Comparison of ENCODE assay signal across 23 mouse cellular contexts in genomic region chr3:36462348-36462747, GRCm38 (mm10). TPM values are rescaled to one million over a fixed set of nuclear protein-coding genes. Genes with fewer than 3 reads are reported as not detected.
DNase-seq lines count a peak whose midpoint lies in the region; ATAC-seq and TF ChIP-seq lines count a peak whose summit lies in the region.
"Had no signal": no experiment of that assay in that cellular context is flagged by ENCODE, and none has a peak within 500 bp of the region (broad histone marks: within the 10 kb centered on the region; RNA-seq: fewer than 3 reads in every experiment).

No protein-coding gene starts in this region.

- no peak overlapping the region for H3K27ac ChIP-seq in CH12.LX (ENCODE audit: insufficient read depth, low read depth)
- no peak overlapping the region for H3K27ac ChIP-seq in MEL (ENCODE audit: control insufficient read depth, low read depth, low read length)
- H3K27ac ChIP-seq in midbrain, embryonic 11.5 days (ENCODE audit: low read depth, low read length): no peak overlapping the region

- dilution Hi-C loops in CH12.LX (cut with MboI; ENCODE audit: extremely low pct_ligation_motif_present, extremely low pct_unique_long_range_greater_than_20kb, low sequenced_read_pairs): no loop called here

- H3K4me2 ChIP-seq in CH12.LX (ENCODE audit: insufficient read depth, low read depth, poor library complexity, severe bottlenecking): peak overlapping the region; percentile 36
- no peak overlapping the region for H3K4me2 ChIP-seq in midbrain, embryonic 11.5 days

- no peak for DNase-seq in CH12.LX (ENCODE audit: extremely low read depth)
- no peak for DNase-seq in MEL (ENCODE audit: low read depth, low spot score)
- DNase-seq in midbrain, embryonic 11.5 days (ENCODE audit: low spot score, missing footprints): no peak
- DNase-seq in embryo, embryonic 9.5 days (ENCODE audit: extremely low spot score): no peak
- DNase-seq: adrenal gland, adult 2 months; adrenal gland, adult 8-10 months; adrenal gland, postnatal 10 days; adrenal gland, postnatal 14 days; adrenal gland, postnatal 25 days; adrenal gland, postnatal 36 days; B cell, adult 2 months; cerebellum, adult 11 months; cerebellum, adult 11-12 months; cerebellum, adult 18-20 months; cerebellum, adult 2 months; cerebellum, adult 8-10 months had no signal

- ATAC-seq in midbrain, embryonic 11.5 days (ENCODE audit: low FRiP score): no peak
- ATAC-seq: activated CD4-positive, CD25-positive, alpha-beta regulatory T cell, adult 4 months; CD4-positive, CD25-positive, alpha-beta regulatory T cell, adult 4 months; Patski had no signal

- 42% methylated on average over 1 of the region's 1 CpGs for WGBS in midbrain, embryonic 11.5 days

- TF ChIP-seq RAD21 in CH12.LX (IDR thresholded peaks at IDR 0.05; ENCODE audit: low read depth, low read length) (no peak), MEL (IDR thresholded peaks at IDR 0.05; ENCODE audit: low read depth, low read length) (no peak)

- TF ChIP-seq CTCF in CH12.LX (conservative IDR thresholded peaks at IDR 0.05 in 1 of 2, IDR thresholded peaks at IDR 0.05 in 1 of 2; ENCODE audit: low read depth in 2 of 2, low read length in 2 of 2) (no peak), MEL (IDR thresholded peaks at IDR 0.05 in 2 of 3, conservative IDR thresholded peaks at IDR 0.05 in 1 of 3; ENCODE audit: control insufficient read depth in 1 of 3, insufficient read depth in 1 of 3, low read depth in 2 of 3, low read length in 3 of 3, poor library complexity in 1 of 3, severe bottlenecking in 1 of 3) (no peak)

- H3K9me3 ChIP-seq in CH12.LX (replicated peaks; ENCODE audit: low read length): no peaks in the 10 kb centered on the region
- no peaks in the 10 kb centered on the region for H3K9me3 ChIP-seq in MEL (replicated peaks; ENCODE audit: insufficient read depth, low read length)
- H3K9me3 ChIP-seq in midbrain, embryonic 11.5 days (ENCODE audit: control insufficient read depth, low read length): no peaks in the 10 kb centered on the region
- H3K9me3 ChIP-seq: G1E had no signal

- H3K4me1 ChIP-seq in CH12.LX (ENCODE audit: control insufficient read depth in 1 of 2, insufficient read depth in 2 of 2) (peaks cover 0 to 27% of the 10 kb centered on the region in 2 experiments; a peak in 2 of 4 replicates), MEL (ENCODE audit: control insufficient read depth in 1 of 2, insufficient read depth in 2 of 2, low read length in 2 of 2) (peaks cover 0 to 11% of the 10 kb centered on the region in 2 experiments; a peak in 2 of 4 replicates)
- no peaks in the 10 kb centered on the region for H3K4me1 ChIP-seq in midbrain, embryonic 11.5 days (ENCODE audit: control insufficient read depth, insufficient read depth, low read length)

- H3K36me3 ChIP-seq in CH12.LX (replicated peaks in 1 of 2; ENCODE audit: control insufficient read depth in 1 of 2, insufficient read depth in 1 of 2, low read length in 1 of 2) (peaks cover 5 to 20% of the 10 kb centered on the region in 2 experiments), MEL (ENCODE audit: control insufficient read depth in 1 of 2, insufficient read depth in 2 of 2, low read length in 2 of 2) (peaks cover 0 to 5% of the 10 kb centered on the region in 2 experiments; a peak in 3 of 4 replicates)
- H3K36me3 ChIP-seq in midbrain, embryonic 11.5 days (ENCODE audit: control insufficient read depth, insufficient read depth, low read length): no peaks in the 10 kb centered on the region; the same call in 1 of the 2 replicates

- H3K79me2 ChIP-seq in CH12.LX (replicated peaks; ENCODE audit: control insufficient read depth, extremely low read depth, insufficient read depth, poor library complexity, severe bottlenecking) (no peaks in the 10 kb centered on the region), MEL (ENCODE audit: control insufficient read depth, insufficient read depth, low read length, poor library complexity) (no peaks in the 10 kb centered on the region)

- H3K9ac ChIP-seq in CH12.LX (ENCODE audit: insufficient read depth, low read depth): no peak overlapping the region
- no peak overlapping the region for H3K9ac ChIP-seq in MEL (ENCODE audit: control insufficient read depth, low read depth, low read length, poor library complexity, severe bottlenecking)
- H3K9ac ChIP-seq in midbrain, embryonic 11.5 days (ENCODE audit: low read length): no peak overlapping the region

- H3K4me3 ChIP-seq in CH12.LX (replicated peaks in 1 of 3; ENCODE audit: low read depth in 2 of 3, low read length in 2 of 3, poor library complexity in 1 of 3) (no peak overlapping the region), MEL (ENCODE audit: control insufficient read depth in 1 of 2, insufficient read depth in 1 of 2, low read depth in 2 of 2, low read length in 2 of 2) (no peak overlapping the region)
- no peak overlapping the region for H3K4me3 ChIP-seq in midbrain, embryonic 11.5 days (ENCODE audit: low read depth, low read length)

- in situ Hi-C loops in CH12.LX (cut with MboI; ENCODE audit: low pct_ligation_motif_present, low pct_unique_long_range_greater_than_20kb, low sequenced_read_pairs): no loop called here

- TF ChIP-seq POLR2A in CH12.LX (IDR thresholded peaks at IDR 0.05; ENCODE audit: low read depth, low read length) (no peak), MEL (IDR thresholded peaks at IDR 0.05; ENCODE audit: control insufficient read depth in 1 of 2, insufficient read depth in 1 of 2, low read depth in 1 of 2, low read length in 2 of 2, poor library complexity in 1 of 2) (no peak)

- H3K27me3 ChIP-seq in CH12.LX (replicated peaks): no peaks in the 10 kb centered on the region
- H3K27me3 ChIP-seq in MEL (ENCODE audit: control insufficient read depth in 1 of 2, insufficient read depth in 2 of 2, low read length in 2 of 2): no peaks in the 10 kb centered on the region
- H3K27me3 ChIP-seq in midbrain, embryonic 11.5 days (ENCODE audit: control insufficient read depth, insufficient read depth, low read length): no peaks in the 10 kb centered on the region
- H3K27me3 ChIP-seq: Patski had no signal

- TF ChIP-seq EP300 in CH12.LX (IDR thresholded peaks at IDR 0.05; ENCODE audit: low read length) (no peak), MEL (IDR thresholded peaks at IDR 0.05; ENCODE audit: low read depth in 1 of 2, low read length in 2 of 2) (no peak)

TF ChIP-seq in CH12.LX, 34 proteins besides CTCF, POLR2A, EP300 and RAD21:
- TF ChIP-seq ZNF384 (IDR thresholded peaks at IDR 0.05; ENCODE audit: low read depth, low read length): peak; percentile 68
- no peak for TF ChIP-seq UBTF (IDR thresholded peaks at IDR 0.05; ENCODE audit: low read depth, low read length)

TF ChIP-seq in MEL, 35 proteins besides CTCF, POLR2A, EP300 and RAD21:
- TF ChIP-seq ZNF384 (IDR thresholded peaks at IDR 0.05; ENCODE audit: low read depth, low read length) (peak; percentile 66), MEF2A (IDR thresholded peaks at IDR 0.05; ENCODE audit: extremely low read depth, insufficient replicate concordance, low read depth, low read length, poor library complexity, severe bottlenecking) (no peak)

RNA-seq across cellular contexts. Expression of gene Anxa5, which starts 13.3 kb away (rescaled TPM):
- 38.4 and 43.4 TPM in 2 replicates for total RNA-seq in CH12.LX (2012; rRNA removed)
- total RNA-seq in CH12.LX (2014; rRNA removed): 30.8 and 35.4 TPM in 2 replicates
- polyA plus RNA-seq in CH12.LX (2012; ENCODE audit: insufficient read length, low read depth): 45.0 and 47.1 TPM in 2 replicates
- total RNA-seq in MEL (2012; rRNA removed): 40.7 and 42.3 TPM in 2 replicates
- 100 to 1,000 TPM in 1 of 2 experiments, not detected in 1; 111 TPM for polyA plus RNA-seq in MEL (2012; ENCODE audit: insufficient read depth in 1 of 2, insufficient read length in 2 of 2, low read depth in 1 of 2, low replicate concordance in 2 of 2, missing spikeins in 1 of 2)
- 93.7 and 98.4 TPM in 2 replicates for polyA plus RNA-seq in midbrain, embryonic 11.5 days (2014; fragmentation: Nextera tagmentation; extraction: Ambion mirVana)

RNA-seq across cellular contexts. Expression of gene 1810062G17Rik, which starts 13.4 kb away (rescaled TPM):
- total RNA-seq in CH12.LX (2012; rRNA removed) (3.1 and 3.3 TPM in 2 replicates), CH12.LX (2014; rRNA removed) (3.2 and 3.9 TPM in 2 replicates), MEL (2012; rRNA removed) (1.0 and 1.5 TPM in 2 replicates)
- polyA plus RNA-seq in CH12.LX (2012; ENCODE audit: insufficient read length, low read depth) (2.2 and 3.1 TPM in 2 replicates), MEL (2012; ENCODE audit: insufficient read depth in 1 of 2, insufficient read length in 2 of 2, low read depth in 1 of 2, low replicate concordance in 2 of 2, missing spikeins in 1 of 2) (1 to 10 TPM in 1 of 2 experiments, not detected in 1; 2.3 TPM)
- polyA plus RNA-seq in midbrain, embryonic 11.5 days (2014; fragmentation: Nextera tagmentation; extraction: Ambion mirVana): 0.40 TPM in 1 of 2 replicates, not detected in the other
- polyA plus RNA-seq: G1E had no signal

RNA-seq across cellular contexts. Expression of gene Gm11549, which starts 59.3 kb away (rescaled TPM):
- not detected in 2 replicates for total RNA-seq in CH12.LX (2012; rRNA removed)
- total RNA-seq in CH12.LX (2014; rRNA removed): not detected in 2 replicates
- not detected in 2 replicates for polyA plus RNA-seq in CH12.LX (2012; ENCODE audit: insufficient read length, low read depth)
- not detected in 2 replicates for total RNA-seq in MEL (2012; rRNA removed)
- polyA plus RNA-seq in MEL (2012; ENCODE audit: insufficient read depth in 1 of 2, insufficient read length in 2 of 2, low read depth in 1 of 2, low replicate concordance in 2 of 2, missing spikeins in 1 of 2): not detected
- polyA plus RNA-seq in midbrain, embryonic 11.5 days (2014; fragmentation: Nextera tagmentation; extraction: Ambion mirVana): 1.3 TPM in 2 replicates
- total RNA-seq: adrenal gland, adult 18-20 months; adrenal gland, adult 8-10 months; adrenal gland, postnatal 14 days; adrenal gland, postnatal 25 days; adrenal gland, postnatal 36 days; ES-E14 had no signal
- polyA plus RNA-seq: activated CD4-positive, CD25-positive, alpha-beta regulatory T cell, adult 4 months; C2C12; CD4-positive, CD25-positive, alpha-beta regulatory T cell, adult 4 months; G1E; Patski had no signal

Comparison
In these comparisons a context has a peak if more than half of its experiments do, and no peak if none do; other contexts are left out.
1. Of the 35 proteins assayed by ChIP-seq in both MEL and CH12.LX: peak only in MEL: none; only in CH12.LX: none; in both: ZNF384; in neither: 34.